Mouse (Mus musculus): ENCODE data around the gene Traf1. TPM values are rescaled to one million over a fixed set of nuclear protein-coding genes. Genes with fewer than 3 reads are reported as not detected.

Traf1 gene
- total RNA-seq (2021), result 1 to 10 TPM; 1.1 to 3.0 TPM
- long read RNA-seq, experiment 1, partial matches to known transcripts, result 1 of 2 reads
- long read RNA-seq, experiment 1, other reads (novel, unspliced or antisense), result 0 of 2 reads
- long read RNA-seq, experiment 2, partial matches to known transcripts, result 0 of 2 reads
- long read RNA-seq, experiment 2, other reads (novel, unspliced or antisense), result 1 of 2 reads

DNA sequence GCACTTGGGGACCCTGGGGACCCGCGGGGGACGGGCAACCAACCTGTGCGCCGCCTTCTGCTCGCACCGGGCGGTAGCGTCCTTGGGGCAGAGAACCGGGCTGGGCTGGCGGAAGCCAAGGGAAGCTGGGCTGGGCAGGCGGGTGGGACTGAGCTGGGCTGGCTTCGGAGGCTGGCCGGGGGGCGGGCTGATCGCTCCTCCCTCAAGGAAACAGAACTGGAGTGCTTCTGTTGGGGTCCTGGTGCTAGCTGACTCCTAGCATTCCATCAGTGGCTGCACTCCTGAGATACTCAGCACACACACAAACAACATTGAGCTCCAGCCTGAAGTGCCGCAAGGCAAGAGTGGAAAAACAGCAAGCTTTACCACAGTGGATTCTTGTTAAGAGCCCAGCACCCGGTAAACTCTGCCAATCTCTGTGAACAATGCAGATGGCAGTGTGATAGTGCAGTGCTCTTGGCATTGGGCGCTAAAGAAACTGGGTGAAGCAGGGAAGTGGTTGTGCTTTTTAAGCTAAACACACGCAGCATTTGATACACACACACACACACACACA is at the start of gene Traf1:
Gene Traf1, minus strand, starts transcription at position 292 of the 556 bp plus-strand sequence.
- DNase-seq (ENCODE audit: low spot score in 2 of 2), result no peak

- DNase-seq (ENCODE audit: low spot score in 2 of 2), result no peak
Observed at GRCm38 (mm10) chr2:34998956-34999355, 37.4 kb upstream of the Traf1 start.

DNA sequence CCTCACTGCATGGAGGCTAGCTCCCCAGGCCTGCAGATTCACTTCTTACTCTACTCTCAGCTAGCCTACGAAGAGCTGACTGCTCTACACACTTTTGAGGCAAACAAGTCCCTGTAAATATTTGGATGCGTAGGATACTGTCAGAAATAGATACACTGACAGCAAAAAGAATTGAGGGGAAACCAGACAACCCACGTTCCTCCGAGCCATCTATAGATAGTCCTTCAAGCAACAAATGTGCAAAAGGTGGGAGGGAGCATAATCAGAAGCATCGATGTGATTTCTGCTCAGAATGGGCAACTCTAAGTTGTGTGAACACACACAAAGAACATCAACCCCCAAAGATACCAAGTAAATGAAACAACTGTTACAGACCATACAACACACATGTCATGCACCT is 34.9 kb upstream of the Traf1 start:
- DNase-seq (ENCODE audit: low spot score in 2 of 2), result no peak

DNA sequence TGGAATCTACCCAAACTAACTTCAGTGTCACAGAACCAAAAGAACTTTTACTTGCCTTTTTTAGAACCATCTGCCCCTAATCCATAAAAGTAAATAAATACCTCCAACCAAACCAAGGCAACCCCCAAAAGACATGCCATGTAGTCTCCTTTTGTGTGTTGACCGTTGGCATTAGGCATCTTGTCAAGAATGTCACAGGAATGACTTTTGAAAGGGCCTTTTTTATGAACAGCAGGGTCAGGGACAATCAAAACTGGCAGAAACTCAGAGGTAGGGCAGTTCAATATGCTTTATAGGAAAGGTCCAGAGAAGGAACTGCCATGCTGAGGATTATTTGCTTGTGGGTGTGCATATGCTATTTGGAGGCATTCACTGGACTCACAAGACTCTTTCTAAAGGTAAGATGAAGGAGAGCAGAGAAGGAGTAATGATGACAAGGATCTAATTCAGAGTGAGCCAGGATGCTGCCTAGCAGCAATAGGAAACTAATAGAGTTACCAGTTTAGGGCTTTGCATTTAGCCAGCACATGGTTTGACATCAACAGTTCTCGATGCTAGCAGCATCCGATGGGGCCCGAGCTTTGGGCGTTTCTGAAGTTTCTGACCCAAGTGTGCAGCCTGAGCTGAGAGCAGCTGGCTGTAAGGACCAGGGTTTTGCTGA is 32.3 kb upstream of the Traf1 start:
- no peak for DNase-seq (ENCODE audit: low spot score in 2 of 2)

DNA sequence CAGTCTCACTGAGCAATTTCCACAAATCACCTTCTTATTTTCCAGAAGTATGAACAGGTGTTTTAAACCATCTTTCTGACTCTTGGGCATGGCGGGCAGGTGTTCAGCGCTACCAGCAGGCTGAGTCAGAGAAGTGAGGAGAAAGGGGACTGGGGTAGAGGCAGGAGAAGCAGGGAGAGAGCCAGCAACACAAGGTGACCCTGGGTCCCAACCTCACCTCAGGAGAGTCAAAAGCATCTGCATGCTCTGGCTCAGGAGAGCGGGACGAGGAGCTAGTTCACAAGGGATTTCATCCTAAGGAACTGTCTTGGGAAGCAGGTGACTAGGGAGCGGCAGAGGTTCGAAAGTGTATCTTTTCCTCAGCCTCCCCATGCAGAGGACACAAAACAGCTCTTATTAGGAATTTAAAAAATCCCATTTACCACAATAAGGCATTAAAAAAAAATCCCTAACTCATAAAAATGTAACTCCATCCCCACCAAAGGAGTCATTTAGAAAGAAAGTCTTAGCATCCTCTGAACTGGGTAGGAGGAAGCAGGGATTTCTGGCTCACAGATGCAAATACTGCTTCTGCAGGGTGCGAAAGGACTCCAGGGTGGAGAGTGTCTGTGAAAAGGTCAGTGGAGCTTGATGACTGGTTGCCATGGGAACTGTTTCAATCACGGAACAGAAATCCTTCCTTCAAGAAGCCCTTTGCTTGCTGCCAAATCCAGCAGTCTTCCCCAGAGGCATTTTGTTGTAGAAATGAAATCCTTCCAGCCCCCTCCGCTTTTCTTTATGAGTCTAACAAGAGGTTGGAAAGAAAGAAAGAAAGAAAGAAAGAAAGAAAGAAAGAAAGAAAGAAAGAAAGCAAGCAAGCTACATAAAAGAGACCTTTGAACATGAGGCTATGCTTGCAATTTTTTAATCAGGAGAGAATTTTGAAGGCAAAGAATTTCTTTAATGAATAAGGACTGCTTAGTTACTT is 31.4 kb upstream of the Traf1 start:
- DNase-seq (ENCODE audit: low spot score in 2 of 2), result peak; percentile 16 to 73

DNA sequence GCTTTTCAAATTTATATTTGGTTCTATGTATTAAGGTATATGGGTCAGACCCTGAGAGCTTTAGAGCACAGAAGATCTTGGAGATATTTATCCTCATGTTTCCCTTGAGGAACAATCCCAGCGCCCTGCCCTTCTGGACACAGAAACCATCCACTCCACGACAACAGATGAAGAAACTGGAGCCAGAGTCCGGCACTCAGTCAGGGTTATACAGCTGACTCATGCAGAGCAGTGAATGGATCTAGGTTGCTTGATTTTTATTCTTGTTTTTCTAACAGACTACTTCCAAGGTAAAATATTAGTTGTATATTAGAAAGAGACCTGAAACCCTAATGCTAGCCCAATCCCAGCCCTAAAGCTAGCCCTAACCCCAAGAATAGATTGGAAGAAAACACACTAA is 30.4 kb upstream of the Traf1 start:
- DNase-seq (ENCODE audit: low spot score in 2 of 2), result no peak

DNA sequence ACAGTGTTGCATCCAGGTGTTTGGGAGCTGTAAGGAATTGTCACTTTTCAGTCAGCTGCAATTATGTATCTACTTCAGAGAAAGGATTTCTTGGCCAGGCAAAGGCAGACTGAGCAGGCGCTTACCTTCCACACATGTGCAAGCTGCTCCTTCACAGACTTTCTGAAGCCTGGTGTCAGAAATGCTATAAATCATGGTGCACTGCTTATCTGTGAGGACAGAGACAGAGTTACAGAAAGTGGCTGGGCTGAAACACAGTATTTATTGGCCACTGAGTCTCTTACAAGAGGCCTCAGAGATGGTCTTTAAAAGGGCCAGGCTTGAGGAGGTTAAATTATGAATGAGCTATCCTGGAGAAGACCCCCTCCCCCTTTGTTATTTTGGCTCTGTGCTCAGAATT is 28.2 kb upstream of the Traf1 start:
- DNase-seq (ENCODE audit: low spot score in 2 of 2), result no peak

DNA sequence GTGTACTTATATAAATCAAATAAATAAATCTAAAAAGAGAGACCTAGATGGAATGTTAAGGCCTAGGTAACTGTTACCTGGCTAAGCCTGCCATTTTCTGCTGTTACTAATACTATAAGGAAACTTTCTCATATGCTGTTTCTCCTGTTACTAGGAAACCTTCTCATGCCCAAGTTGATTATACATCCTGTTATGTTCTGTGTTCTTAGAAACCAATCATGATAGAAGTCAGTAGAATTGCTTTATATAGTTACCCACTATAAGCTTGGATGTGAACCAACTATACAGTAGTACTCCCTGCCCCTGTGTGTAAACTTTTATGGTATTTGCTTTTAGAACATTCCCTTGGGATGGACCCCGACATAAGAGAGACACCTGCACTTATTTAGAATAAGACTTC is 26.0 kb upstream of the Traf1 start:
- DNase-seq (ENCODE audit: low spot score in 2 of 2), result no peak

GRCm38 (mm10) chr2:34984885-34985284 is 23.3 kb upstream of the Traf1 start:
- DNase-seq (ENCODE audit: low spot score in 2 of 2), result no peak

DNA sequence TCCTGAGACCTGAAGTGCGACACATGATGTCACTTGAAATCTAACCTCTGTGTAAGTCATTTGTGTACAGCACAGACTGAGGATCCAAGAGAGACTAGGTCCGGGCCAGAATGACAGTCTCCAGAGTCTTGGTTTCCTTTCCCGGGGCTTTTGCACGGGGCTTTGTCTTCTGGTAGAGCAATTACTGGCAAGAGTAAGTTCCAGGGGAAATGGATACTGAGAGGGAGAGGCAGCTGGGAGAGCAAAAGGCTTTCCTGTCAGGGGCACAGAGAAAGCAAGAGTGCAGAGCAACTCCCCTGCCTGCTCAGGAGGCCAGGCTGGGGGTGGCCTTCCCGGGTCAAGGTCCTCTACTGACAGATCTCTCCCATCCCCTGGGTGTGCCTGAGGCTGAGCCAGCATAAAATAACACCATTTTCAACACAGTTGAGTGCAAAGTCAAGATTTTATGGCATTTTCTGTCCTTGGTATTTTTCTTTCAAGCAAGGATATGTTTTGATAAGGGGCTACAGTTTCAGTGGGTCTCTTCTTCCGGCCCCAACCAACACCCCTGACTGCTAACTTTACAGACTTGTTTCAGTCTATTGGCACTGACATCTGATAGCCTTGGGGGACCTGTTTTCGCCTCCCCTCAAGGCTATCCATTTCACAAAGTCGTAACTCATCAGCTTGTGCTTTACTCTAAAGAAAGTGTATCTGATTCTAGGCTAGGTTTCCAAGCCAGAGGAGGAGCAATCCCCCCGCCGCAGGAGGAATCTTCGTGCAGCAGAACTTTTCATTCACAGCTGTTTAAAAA is 21.5 kb upstream of the Traf1 start:
- DNase-seq (ENCODE audit: low spot score in 2 of 2), result no peak

- DNase-seq (ENCODE audit: low spot score in 2 of 2), result peak in 1 of 2 experiments; percentile 13
Observed at GRCm38 (mm10) chr2:34982096-34982724, 20.6 kb upstream of the Traf1 start.

DNA sequence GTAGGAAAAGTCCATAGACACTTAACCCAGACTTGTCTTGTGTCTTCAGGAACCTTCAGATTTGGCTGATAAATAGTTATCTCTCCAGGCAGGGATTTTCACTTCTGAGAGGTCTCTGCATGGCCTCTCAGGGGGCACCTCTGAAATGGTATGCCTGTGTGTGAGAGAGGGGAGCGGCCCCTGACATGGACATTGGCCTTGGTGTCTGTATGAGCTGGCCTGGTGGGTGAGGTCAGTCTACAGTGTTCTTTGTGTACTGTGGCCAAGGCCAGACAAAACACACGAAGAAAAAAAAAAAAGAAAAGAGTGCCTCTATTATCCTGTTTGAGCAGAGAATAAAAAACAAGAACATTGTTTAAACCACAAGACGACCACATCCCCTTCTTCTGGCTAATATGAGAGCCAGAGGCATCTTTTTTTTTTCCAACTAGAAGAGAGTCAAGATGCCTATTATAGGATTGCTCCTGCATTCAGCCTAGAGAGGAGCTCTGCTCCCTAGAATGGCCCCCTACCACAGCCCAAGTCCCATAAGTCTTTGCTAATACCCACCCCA is 18.0 kb upstream of the Traf1 start:
- no peak for DNase-seq (ENCODE audit: low spot score in 2 of 2)

- DNase-seq (ENCODE audit: low spot score in 2 of 2), result no peak
Observed at GRCm38 (mm10) chr2:34978226-34978625, 16.7 kb upstream of the Traf1 start.

- no peak for DNase-seq (ENCODE audit: low spot score in 2 of 2)
Observed at GRCm38 (mm10) chr2:34976945-34977658, 15.5 kb upstream of the Traf1 start.

DNA sequence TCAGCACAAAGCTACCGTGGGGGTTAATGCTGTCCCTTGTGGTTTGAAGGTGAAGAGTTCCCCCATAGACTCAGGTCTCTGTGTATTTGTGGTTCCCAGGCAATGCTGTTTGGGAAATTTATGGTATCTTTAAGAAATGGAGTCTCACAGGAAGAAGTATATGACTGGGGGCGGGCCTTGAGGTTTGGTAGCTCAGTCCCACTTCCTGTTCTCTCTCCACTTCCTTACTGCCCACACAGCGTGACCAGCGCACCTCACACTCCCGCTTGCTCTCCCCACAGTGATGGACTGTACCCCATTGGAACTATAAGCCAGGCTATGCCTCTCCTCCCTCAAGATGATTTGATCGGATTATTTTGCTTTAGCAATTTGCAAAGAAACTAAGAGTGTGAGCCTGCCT is 14.9 kb upstream of the Traf1 start:
- DNase-seq (ENCODE audit: low spot score in 2 of 2), result no peak

GRCm38 (mm10) chr2:34973087-34973486 is 11.5 kb upstream of the Traf1 start:
- DNase-seq (ENCODE audit: low spot score in 2 of 2), result no peak

- DNase-seq (ENCODE audit: low spot score in 2 of 2), result no peak
Observed at GRCm38 (mm10) chr2:34971080-34971888, 9.7 kb upstream of the Traf1 start.

- peak in 1 of 2 experiments; percentile 47 for DNase-seq (ENCODE audit: low spot score in 2 of 2)
Observed at GRCm38 (mm10) chr2:34970092-34970750, 8.6 kb upstream of the Traf1 start.

Measured in layer of hippocampus, postnatal 14 days (tissue).